Mouse (Mus musculus): ENCODE data around the gene Olfr344. TPM values are rescaled to one million over a fixed set of nuclear protein-coding genes. Genes with fewer than 3 reads are reported as not detected.

Gene Olfr344
- polyA plus RNA-seq (2012; rRNA removed): not detected in 2 replicates

GRCm38 (mm10) chr2:36566362-36566761 lies at the start of gene Olfr344:
Gene Olfr344, plus strand, starts transcription at chr2:36566662.

GRCm38 (mm10) chr2:36524698-36525097 lies 41.8 kb upstream of the Olfr344 start, which contains the start of gene Olfr342:
Gene Olfr342, plus strand, starts transcription at chr2:36524998.

Other genes with a start within 250 kb of the Olfr344 start
- gene Olfr338, start 193.1 kb upstream of the Olfr344 start, polyA plus RNA-seq (2012; rRNA removed): not detected in 2 replicates
- not detected in 2 replicates for gene Olfr339, start 147.7 kb upstream of the Olfr344 start, polyA plus RNA-seq (2012; rRNA removed)
- gene Olfr340, start 114.1 kb upstream of the Olfr344 start, polyA plus RNA-seq (2012; rRNA removed): not detected in 2 replicates
- not detected in 2 replicates for gene Olfr341, start 84.2 kb upstream of the Olfr344 start, polyA plus RNA-seq (2012; rRNA removed)
- not detected in 2 replicates for gene Olfr342, start 41.7 kb upstream of the Olfr344 start, polyA plus RNA-seq (2012; rRNA removed)
- gene Olfr345, start 73.4 kb downstream of the Olfr344 start, polyA plus RNA-seq (2012; rRNA removed): not detected in 2 replicates
- not detected in 2 replicates for gene Olfr346, start 119.1 kb downstream of the Olfr344 start, polyA plus RNA-seq (2012; rRNA removed)
- gene Olfr347, start 165.2 kb downstream of the Olfr344 start, polyA plus RNA-seq (2012; rRNA removed): not detected in 2 replicates
- not detected in 2 replicates for gene Olfr348, start 217.6 kb downstream of the Olfr344 start, polyA plus RNA-seq (2012; rRNA removed)
- gene Olfr50, start 223.9 kb downstream of the Olfr344 start, polyA plus RNA-seq (2012; rRNA removed): not detected in 2 replicates

Measured in central nervous system, embryonic 18 days (tissue).